Mouse (Mus musculus) hindbrain, embryonic 12.5 days (tissue): ENCODE results near the gene Runx1. TPM values are rescaled to one million over a fixed set of nuclear protein-coding genes. Genes with fewer than 3 reads are reported as not detected.

Experiments used
- ATAC-seq: fragments of 200-750 bp; cut with Nextera tagmentation; 2 replicates; pipeline ENCODE4 v1.8.0; 2017; ENCODE audit warnings: moderate TSS enrichment; ENCODE audit not compliant: low FRiP score
- H3K27ac ChIP-seq: fragments of 300-500 bp; sonication (generic); 2 replicates; pipeline ENCODE4 v1.5.1; 2016; ENCODE audit warnings: mild to moderate bottlenecking
- H3K27me3 ChIP-seq: fragments of 300-500 bp; sonication (generic); 2 replicates; pipeline ENCODE4 v1.6.1; 2016; ENCODE audit warnings: mild to moderate bottlenecking
- H3K36me3 ChIP-seq: fragments of 300-500 bp; sonication (generic); 2 replicates; pipeline ENCODE4 v1.6.1; 2016; ENCODE audit warnings: mild to moderate bottlenecking
- H3K4me1 ChIP-seq: fragments of 300-500 bp; sonication (generic); 2 replicates; pipeline ENCODE4 v1.6.1; 2016
- H3K4me2 ChIP-seq: fragments of 300-500 bp; sonication (generic); replicated peaks from 2 replicates; pipeline ENCODE4 v1.6.1; 2016; ENCODE audit warnings: mild to moderate bottlenecking
- H3K4me3 ChIP-seq: fragments of 300-500 bp; sonication (generic); 2 replicates; pipeline ENCODE4 v1.5.1; 2016; ENCODE audit warnings: mild to moderate bottlenecking
- H3K9ac ChIP-seq: fragments of 300-500 bp; sonication (generic); 2 replicates; pipeline ENCODE4 v1.6.1; 2016; ENCODE audit warnings: mild to moderate bottlenecking, moderate library complexity
- H3K9me3 ChIP-seq: fragments of 300-500 bp; sonication (generic); replicated peaks from 2 replicates; pipeline ENCODE4 v1.6.1; 2016; ENCODE audit warnings: mild to moderate bottlenecking
- WGBS: fragments of 180-500 bp; shearing (Covaris S2); methylation state at CpG from one replicate; pipeline ENCODE4 v1.1.7; 2016; 5-methylcytosine and 5-hydroxymethylcytosine counted together
- polyA plus RNA-seq: library from polyadenylated mRNA; unstranded; fragments of >200 nt; fragmentation: Nextera tagmentation; extraction: Ambion mirVana; gene quantifications from 2 replicates; pipeline ENCODE4 v1.2.1, GENCODE M21; 2016

Gene Runx1
- polyA plus RNA-seq, 1 experiment from 2014 or later: 4.4 TPM

- Histone ChIP-seq H3K36me3 (no peaks in the 10 kb centered on the region), H3K9me3 (no peaks in the 10 kb centered on the region), H3K4me2 (no peak overlapping the region), H3K4me1 (peaks cover 17% of the 10 kb centered on the region), H3K4me3 (no peak overlapping the region), H3K27me3 (peaks cover 26% of the 10 kb centered on the region), H3K9ac (no peak overlapping the region), H3K27ac (no peak overlapping the region)
- ATAC-seq: peak; percentile 62
- 85% methylated on average over 7 of the region's 7 CpGs for WGBS
These were observed 219.4 kb downstream of the Runx1 start for GRCm38 (mm10) chr16:92606491-92606965.

DNA sequence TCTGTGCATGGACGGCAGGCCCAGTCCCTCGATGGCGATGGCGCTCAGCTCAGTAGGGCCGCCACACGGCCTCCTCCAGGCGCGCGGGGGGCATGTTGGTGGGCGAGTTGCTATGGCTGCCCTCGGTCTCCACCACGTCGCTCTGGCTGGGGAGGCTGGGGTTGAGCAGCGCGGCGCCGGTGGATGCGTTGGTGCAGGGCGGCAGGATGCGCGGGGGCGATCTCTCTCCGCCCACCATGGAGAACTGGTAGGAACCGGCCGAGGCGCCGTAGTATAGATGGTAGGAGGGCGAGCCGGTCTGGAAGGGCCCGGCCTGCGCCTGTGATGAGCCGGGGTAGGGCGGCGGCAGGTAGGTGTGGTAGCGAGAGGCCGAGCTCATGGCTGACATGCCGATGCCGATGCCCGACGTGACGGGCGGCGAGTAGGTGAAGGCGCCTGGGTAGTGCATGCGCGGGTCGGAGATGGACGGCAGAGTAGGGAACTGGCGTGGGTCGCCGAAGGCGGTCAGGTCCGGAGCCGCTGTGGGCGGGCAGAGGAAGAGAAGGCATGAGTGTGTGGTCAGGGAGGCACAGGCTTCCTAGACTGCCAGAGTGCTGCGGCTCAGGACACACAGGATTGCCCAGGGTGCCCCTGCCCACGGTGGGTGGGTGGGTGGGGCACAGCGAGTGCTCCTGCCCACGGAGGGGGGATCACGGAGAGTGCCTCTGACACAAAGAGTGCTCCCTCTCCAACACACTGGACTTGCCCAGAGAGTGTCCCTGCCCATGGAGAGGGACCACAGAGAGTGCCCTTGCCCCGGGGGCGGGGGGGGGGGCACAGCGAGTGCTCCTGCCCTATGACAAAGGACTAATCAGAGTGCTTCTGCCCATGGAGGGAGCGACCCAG lies 220.1 kb downstream of the Runx1 start:
- peak overlapping the region; percentile 61 for H3K9ac ChIP-seq
- no peaks in the 10 kb centered on the region for H3K36me3 ChIP-seq
- peak; percentile 63 for ATAC-seq
- H3K27me3 ChIP-seq: peaks cover 26% of the 10 kb centered on the region
- H3K4me1 ChIP-seq: peaks cover 17% of the 10 kb centered on the region
- H3K4me3 ChIP-seq: peak overlapping the region; percentile 40
- WGBS: 9% methylated on average over 64 of the region's 64 CpGs
- H3K4me2 ChIP-seq: peak overlapping the region; percentile 67
- H3K27ac ChIP-seq: no peak overlapping the region
- H3K9me3 ChIP-seq: no peaks in the 10 kb centered on the region

DNA sequence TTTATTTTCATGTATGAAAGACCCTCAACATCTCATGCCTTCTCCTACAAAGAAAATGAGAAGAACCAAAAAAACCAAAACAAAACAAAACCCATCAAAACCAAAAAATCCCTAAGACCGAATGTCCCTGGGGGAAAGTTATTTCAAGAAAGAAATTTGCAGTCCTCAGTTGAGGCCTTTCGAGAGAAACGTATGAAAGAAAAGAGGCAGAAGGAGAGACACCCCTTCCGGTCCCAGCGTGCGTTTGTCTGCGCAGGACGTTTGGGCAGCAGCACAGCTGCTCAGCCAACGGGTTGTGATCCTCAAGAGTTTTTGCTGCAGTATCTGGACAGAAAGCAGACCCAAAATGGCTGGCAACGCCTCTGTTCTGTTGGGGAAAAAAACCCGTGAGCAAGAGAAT lies 223.4 kb downstream of the Runx1 start:
- H3K9ac ChIP-seq: no peak overlapping the region
- ATAC-seq: no peak
- no peak overlapping the region for H3K4me2 ChIP-seq
- H3K9me3 ChIP-seq: no peaks in the 10 kb centered on the region
- peaks cover 8% of the 10 kb centered on the region for H3K4me1 ChIP-seq
- peaks cover 31% of the 10 kb centered on the region for H3K27me3 ChIP-seq
- H3K4me3 ChIP-seq: no peak overlapping the region
- no peaks in the 10 kb centered on the region for H3K36me3 ChIP-seq
- no peak overlapping the region for H3K27ac ChIP-seq
- 77% methylated on average over 11 of the region's 11 CpGs for WGBS

DNA sequence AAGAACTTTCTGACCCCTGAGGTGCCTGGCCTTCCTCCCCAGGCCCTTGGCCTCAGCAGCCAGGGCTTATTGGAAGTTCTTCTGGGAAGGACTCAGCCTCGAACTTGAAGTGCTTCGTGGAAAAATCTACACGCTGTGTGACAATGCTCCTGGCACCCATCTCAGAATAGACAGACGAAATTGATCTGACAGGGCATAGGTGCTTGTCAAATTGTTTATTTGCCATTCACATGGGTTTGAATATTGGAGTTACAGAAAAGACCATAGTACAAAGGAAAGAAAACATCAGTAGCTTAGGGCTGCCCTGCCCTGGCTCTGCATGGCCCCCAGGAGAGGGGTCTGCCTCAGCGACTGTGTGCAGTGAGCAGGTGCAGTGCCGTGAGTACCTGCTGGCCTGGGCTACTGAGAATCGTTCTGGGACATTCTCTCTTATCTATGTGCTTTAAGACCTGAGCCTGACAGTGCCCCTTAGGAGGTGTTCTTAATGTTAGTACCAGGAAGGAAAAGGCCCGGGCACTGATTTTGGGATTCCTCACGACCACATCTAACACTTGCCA lies 224.6 kb downstream of the Runx1 start:
- H3K36me3 ChIP-seq: no peaks in the 10 kb centered on the region
- no peak overlapping the region for H3K4me3 ChIP-seq
- H3K4me1 ChIP-seq: peaks cover 8% of the 10 kb centered on the region
- WGBS: 79% methylated on average over 9 of the region's 9 CpGs
- no peak overlapping the region for H3K9ac ChIP-seq
- H3K27me3 ChIP-seq: peaks cover 22% of the 10 kb centered on the region
- H3K4me2 ChIP-seq: no peak overlapping the region
- H3K27ac ChIP-seq: no peak overlapping the region
- H3K9me3 ChIP-seq: no peaks in the 10 kb centered on the region
- no peak for ATAC-seq

- peaks cover 9% of the 10 kb centered on the region for H3K27me3 ChIP-seq
- 61% methylated on average over 11 of the region's 11 CpGs for WGBS
- no peak overlapping the region for H3K27ac ChIP-seq
- H3K9me3 ChIP-seq: no peaks in the 10 kb centered on the region
- no peak for ATAC-seq
- no peak overlapping the region for H3K4me2 ChIP-seq
- no peak overlapping the region for H3K9ac ChIP-seq
- no peak overlapping the region for H3K4me3 ChIP-seq
- no peaks in the 10 kb centered on the region for H3K4me1 ChIP-seq
- H3K36me3 ChIP-seq: no peaks in the 10 kb centered on the region
These were observed 226.5 kb downstream of the Runx1 start for GRCm38 (mm10) chr16:92599451-92599850.

- no peak overlapping the region for H3K9ac ChIP-seq
- no peak for ATAC-seq
These were observed 228.3 kb downstream of the Runx1 start for GRCm38 (mm10) chr16:92597655-92598054.

GRCm38 (mm10) chr16:92592207-92592606 lies 233.7 kb downstream of the Runx1 start:
- no peaks in the 10 kb centered on the region for H3K9me3 ChIP-seq
- ATAC-seq: no peak
- no peaks in the 10 kb centered on the region for H3K36me3 ChIP-seq
- H3K4me3 ChIP-seq: no peak overlapping the region
- no peaks in the 10 kb centered on the region for H3K27me3 ChIP-seq
- H3K4me1 ChIP-seq: no peaks in the 10 kb centered on the region
- no peak overlapping the region for H3K4me2 ChIP-seq
- WGBS: 62% methylated on average over 6 of the region's 6 CpGs
- no peak overlapping the region for H3K27ac ChIP-seq
- H3K9ac ChIP-seq: no peak overlapping the region

More at GRCm38 (mm10) chr16:92597655-92598054, 228.3 kb downstream of the Runx1 start:
- Histone ChIP-seq H3K36me3 (no peaks in the 10 kb centered on the region), H3K4me1 (no peaks in the 10 kb centered on the region), H3K9me3 (no peaks in the 10 kb centered on the region), H3K27me3 (peaks cover 5% of the 10 kb centered on the region; the same call in 1 of the 2 replicates), H3K4me3 (no peak overlapping the region), H3K4me2 (no peak overlapping the region), H3K27ac (no peak overlapping the region)
- WGBS: 62% methylated on average over 11 of the region's 11 CpGs

DNA sequence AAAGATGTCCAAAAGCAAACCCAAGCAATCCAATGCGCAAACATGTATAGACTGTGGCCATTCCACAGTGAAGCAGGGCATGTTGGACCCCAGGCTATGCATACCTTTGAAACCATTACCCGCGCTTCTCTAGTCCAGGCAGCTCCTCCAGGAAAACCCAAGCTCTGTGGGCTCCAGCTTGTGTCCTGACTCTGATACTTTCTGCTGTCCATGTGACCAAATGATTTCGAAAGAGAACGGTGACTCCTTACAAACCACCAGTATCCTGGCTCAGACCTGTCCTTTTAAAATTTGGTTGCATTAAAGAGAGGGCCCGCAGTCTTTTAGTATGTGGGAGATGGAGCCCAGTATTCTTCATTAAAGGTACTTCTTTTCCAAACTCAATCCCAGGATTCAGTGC lies 234.2 kb downstream of the Runx1 start:
- H3K27ac ChIP-seq: no peak overlapping the region
- no peaks in the 10 kb centered on the region for H3K27me3 ChIP-seq
- H3K9ac ChIP-seq: no peak overlapping the region
- H3K4me2 ChIP-seq: no peak overlapping the region
- 95% methylated on average over 6 of the region's 6 CpGs for WGBS
- H3K4me1 ChIP-seq: no peaks in the 10 kb centered on the region
- no peak overlapping the region for H3K4me3 ChIP-seq
- no peak for ATAC-seq
- no peaks in the 10 kb centered on the region for H3K36me3 ChIP-seq
- no peaks in the 10 kb centered on the region for H3K9me3 ChIP-seq

DNA sequence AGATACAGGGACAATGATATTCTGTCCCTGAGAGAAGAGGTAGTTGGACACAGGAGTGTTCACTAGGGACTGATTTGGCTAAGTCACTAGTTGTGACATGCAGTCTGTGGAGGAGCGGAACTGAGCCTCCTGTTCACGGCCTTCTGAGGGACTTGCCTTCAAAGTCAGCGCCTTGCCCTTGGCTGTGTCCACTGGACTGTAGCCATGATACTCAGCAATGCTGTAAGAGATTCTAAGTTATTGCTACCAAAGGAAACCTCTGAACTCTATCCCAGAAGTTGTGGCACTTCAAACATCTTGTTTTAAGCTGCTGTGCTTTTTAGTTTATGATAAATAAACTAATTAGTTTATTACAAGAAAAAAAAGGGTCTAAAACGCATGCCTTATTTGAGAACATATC lies 238.1 kb downstream of the Runx1 start:
- H3K4me1 ChIP-seq: no peaks in the 10 kb centered on the region
- H3K4me2 ChIP-seq: no peak overlapping the region
- H3K27me3 ChIP-seq: no peaks in the 10 kb centered on the region
- H3K27ac ChIP-seq: no peak overlapping the region
- 90% methylated on average over 4 of the region's 4 CpGs for whole genome bisulfite sequencing
- H3K4me3 ChIP-seq: no peak overlapping the region
- no peak overlapping the region for H3K9ac ChIP-seq
- ATAC-seq: no peak
- no peaks in the 10 kb centered on the region for H3K36me3 ChIP-seq
- H3K9me3 ChIP-seq: no peaks in the 10 kb centered on the region

GRCm38 (mm10) chr16:92581767-92582166 lies 244.2 kb downstream of the Runx1 start:
- Histone ChIP-seq H3K27ac (no peak overlapping the region), H3K4me3 (no peak overlapping the region), H3K27me3 (no peaks in the 10 kb centered on the region), H3K36me3 (no peaks in the 10 kb centered on the region), H3K9me3 (no peaks in the 10 kb centered on the region), H3K4me2 (no peak overlapping the region), H3K9ac (no peak overlapping the region), H3K4me1 (0 out of 2 replicates have a peak, but pooled peaks cover 2% of the 10 kb centered on the region)
- 85% methylated on average over 10 of the region's 10 CpGs for WGBS
- ATAC-seq: no peak

DNA sequence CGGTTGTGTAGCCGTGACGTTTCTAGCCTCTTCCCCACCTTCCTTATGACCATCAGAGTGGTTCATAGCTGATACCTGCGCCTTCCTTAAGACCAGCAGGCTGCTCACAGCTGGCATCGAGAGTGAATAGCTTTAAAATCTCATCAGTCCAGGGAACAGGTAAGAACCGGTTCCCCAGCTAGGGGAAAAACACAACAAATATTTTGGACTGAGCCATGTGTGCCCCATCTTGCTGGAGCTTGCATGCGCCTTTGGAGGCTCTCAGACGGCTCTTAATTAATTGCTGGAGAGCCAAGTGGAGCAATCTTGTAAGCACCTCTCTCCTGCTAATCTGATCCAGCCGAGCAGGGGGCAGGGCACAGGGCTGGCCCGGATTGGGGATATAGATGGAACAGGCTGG lies 245.0 kb downstream of the Runx1 start:
- Histone ChIP-seq H3K36me3 (no peaks in the 10 kb centered on the region), H3K27ac (no peak overlapping the region), H3K27me3 (no peaks in the 10 kb centered on the region), H3K9me3 (no peaks in the 10 kb centered on the region), H3K4me2 (no peak overlapping the region), H3K4me3 (no peak overlapping the region), H3K9ac (no peak overlapping the region), H3K4me1 (0 out of 2 replicates have a peak, but pooled peaks cover 2% of the 10 kb centered on the region)
- 84% methylated on average over 10 of the region's 10 CpGs for WGBS
- no peak for ATAC-seq

DNA sequence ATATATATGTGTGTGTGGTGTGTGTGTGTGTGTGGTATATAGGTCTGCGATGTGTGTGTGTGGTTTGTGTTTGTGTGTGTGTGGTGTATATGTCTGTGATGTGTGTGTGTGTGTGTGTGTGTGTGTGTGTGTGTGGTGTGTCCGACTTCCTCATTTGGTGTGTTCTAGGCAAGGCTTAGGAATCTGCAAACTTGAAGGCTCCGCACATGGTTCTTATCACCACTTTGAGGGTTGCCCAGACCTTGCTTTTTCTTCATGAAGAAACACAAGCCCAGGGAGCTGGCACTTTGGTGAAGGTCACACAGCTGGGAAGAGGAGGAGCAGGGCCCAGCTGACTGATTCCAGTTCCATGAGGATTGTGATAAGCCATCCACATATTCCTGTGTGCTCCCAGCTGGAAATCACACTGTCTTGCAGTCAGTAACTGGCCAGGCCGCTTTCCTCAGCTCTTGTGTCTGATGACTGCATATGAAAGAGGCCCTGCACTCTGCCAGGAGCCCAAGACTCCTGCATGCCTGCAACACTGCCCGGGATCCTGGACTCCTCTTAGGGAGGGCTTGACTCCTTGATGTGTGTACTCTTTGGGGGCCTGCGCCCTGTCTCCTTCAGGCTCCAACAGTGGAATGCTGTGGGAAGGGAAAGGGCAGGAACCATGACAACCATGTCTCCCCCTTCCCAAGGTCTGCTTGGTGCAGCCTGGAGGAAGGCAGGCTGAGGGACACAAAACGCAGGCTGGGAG lies 246.9 kb downstream of the Runx1 start:
- no peak overlapping the region for H3K4me2 ChIP-seq
- no peak overlapping the region for H3K27ac ChIP-seq
- H3K9me3 ChIP-seq: no peaks in the 10 kb centered on the region
- H3K36me3 ChIP-seq: no peaks in the 10 kb centered on the region
- H3K4me1 ChIP-seq: 0 out of 2 replicates have a peak, but pooled peaks cover 2% of the 10 kb centered on the region
- H3K27me3 ChIP-seq: no peaks in the 10 kb centered on the region
- WGBS: 74% methylated on average over 7 of the region's 7 CpGs
- no peak overlapping the region; the same call in 1 of the 2 replicates for H3K9ac ChIP-seq
- ATAC-seq: no peak
- H3K4me3 ChIP-seq: no peak overlapping the region
